9 mouse cellular contexts compared by ENCODE assay signal in the genomic region with DNA sequence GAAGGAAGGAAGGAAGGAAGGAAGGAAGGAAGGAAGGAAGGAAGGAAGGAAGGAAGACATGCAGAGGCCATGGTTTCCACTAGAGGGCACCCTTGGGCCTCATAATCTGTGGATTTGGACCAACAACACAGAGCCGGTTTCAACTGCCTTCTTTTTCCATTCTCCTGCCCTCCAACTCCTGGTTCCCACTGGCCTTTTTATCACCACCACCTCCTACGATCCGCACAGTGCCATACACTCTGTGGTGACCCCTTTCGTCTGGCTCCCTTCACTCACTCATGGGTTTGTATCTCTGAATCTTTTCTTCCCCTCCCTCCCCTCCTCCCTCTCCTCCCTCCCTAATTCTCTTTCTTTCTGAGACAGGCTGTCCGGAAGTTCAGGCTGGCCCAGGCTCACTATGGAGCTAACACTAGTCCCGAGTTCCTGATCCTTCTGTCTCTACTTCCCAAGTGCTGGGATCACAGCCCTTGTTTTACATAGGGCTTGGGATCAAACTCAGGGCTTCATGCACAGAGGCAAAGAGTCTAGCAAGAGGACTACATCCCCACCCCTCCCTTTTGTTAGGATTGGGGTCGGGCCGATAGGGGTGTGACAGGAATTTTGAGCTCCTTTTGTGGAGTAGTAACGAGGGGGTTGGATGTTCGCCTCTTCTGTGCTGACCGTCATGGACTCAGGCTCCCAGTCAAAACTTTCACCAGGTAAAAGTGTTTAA. TPM values are rescaled to one million over a fixed set of nuclear protein-coding genes. Genes with fewer than 3 reads are reported as not detected.
DNase-seq lines count a peak whose midpoint lies in the region; ATAC-seq and TF ChIP-seq lines count a peak whose summit lies in the region.
"Had no signal": no experiment of that assay in that cellular context is flagged by ENCODE, and none has a peak within 500 bp of the region (broad histone marks: within the 10 kb centered on the region; RNA-seq: fewer than 3 reads in every experiment).

No protein-coding gene starts in this region.

- peak; percentile 79 for TF ChIP-seq CTCF in layer of hippocampus, adult 2 months (conservative IDR thresholded peaks at IDR 0.05)
- peak; percentile 69 for TF ChIP-seq CTCF in heart, postnatal 0 days (IDR thresholded peaks at IDR 0.05; ENCODE audit: low read depth)
- TF ChIP-seq CTCF in midbrain, postnatal 0 days (IDR thresholded peaks at IDR 0.05), result peak; percentile 86

- TF ChIP-seq EP300 in heart, postnatal 0 days (IDR thresholded peaks at IDR 0.05; ENCODE audit: low read depth), result no peak

- no peaks in the 10 kb centered on the region for H3K36me3 ChIP-seq in heart, postnatal 0 days (replicated peaks; ENCODE audit: control insufficient read depth, insufficient read depth, low read length)
- H3K36me3 ChIP-seq in midbrain, postnatal 0 days (ENCODE audit: insufficient read depth, low read length), result no peaks in the 10 kb centered on the region
- H3K36me3 ChIP-seq: embryonic facial prominence, embryonic 12.5 days had no signal

- H3K4me2 ChIP-seq in heart, postnatal 0 days (ENCODE audit: low read depth, low read length), result no peak overlapping the region
- 0 out of 2 replicates have a peak overlapping the region, but pooled peaks have one; percentile 12 for H3K4me2 ChIP-seq in midbrain, postnatal 0 days (ENCODE audit: low read depth, low read length, poor library complexity, severe bottlenecking)
- H3K4me2 ChIP-seq: embryonic facial prominence, embryonic 12.5 days had no signal

- DNase-seq in layer of hippocampus, adult 2 months (ENCODE audit: low spot score in 2 of 2), result peak; percentile 40 to 69
- no peak for DNase-seq in layer of hippocampus, adult 9-10 months (ENCODE audit: low spot score)
- peak; percentile 92 for DNase-seq in NIH3T3 (ENCODE audit: low read depth)
- peak; percentile 83 for DNase-seq in embryo, embryonic 11 days
- peak; percentile 52 for DNase-seq in heart, postnatal 0 days (ENCODE audit: low spot score)
- DNase-seq in layer of hippocampus, postnatal 10 days (ENCODE audit: low spot score in 2 of 2), result peak; percentile 68 to 70
- peak; percentile 76 for DNase-seq in midbrain, postnatal 0 days (ENCODE audit: low spot score)

- H3K27ac ChIP-seq in layer of hippocampus, adult 2 months, result no peak overlapping the region
- H3K27ac ChIP-seq in heart, postnatal 0 days (ENCODE audit: low read depth), result no peak overlapping the region
- H3K27ac ChIP-seq in midbrain, postnatal 0 days (ENCODE audit: low read depth, low read length), result peak overlapping the region; percentile 47; the same call in 1 of the 2 replicates
- H3K27ac ChIP-seq: embryonic facial prominence, embryonic 12.5 days had no signal

- WGBS in heart, postnatal 0 days, result 40% methylated on average over 11 of the region's 11 CpGs
- 22% methylated on average over 11 of the region's 11 CpGs for WGBS in midbrain, postnatal 0 days

- H3K4me1 ChIP-seq in heart, postnatal 0 days (ENCODE audit: control insufficient read depth, insufficient read depth), result peaks cover 6% of the 10 kb centered on the region
- no peaks in the 10 kb centered on the region for H3K4me1 ChIP-seq in midbrain, postnatal 0 days (ENCODE audit: insufficient read depth, low read length)

- H3K4me3 ChIP-seq in layer of hippocampus, adult 2 months, result no peak overlapping the region; the same call in 1 of the 2 replicates
- no peak overlapping the region for H3K4me3 ChIP-seq in heart, postnatal 0 days (ENCODE audit: low read depth, low read length)
- H3K4me3 ChIP-seq in midbrain, postnatal 0 days (ENCODE audit: low read depth, low read length), result no peak overlapping the region
- H3K4me3 ChIP-seq: embryonic facial prominence, embryonic 12.5 days had no signal

- H3K27me3 ChIP-seq in heart, postnatal 0 days (ENCODE audit: control insufficient read depth, insufficient read depth, low read length), result no peaks in the 10 kb centered on the region
- no peaks in the 10 kb centered on the region for H3K27me3 ChIP-seq in midbrain, postnatal 0 days (ENCODE audit: insufficient read depth, low read length)
- H3K27me3 ChIP-seq: embryonic facial prominence, embryonic 12.5 days had no signal

- ATAC-seq in heart, postnatal 0 days (ENCODE audit: insufficient read depth, low read depth), result peak; percentile 38
- peak; percentile 67 for ATAC-seq in midbrain, postnatal 0 days (ENCODE audit: low FRiP score)
- ATAC-seq in erythroid progenitor cell, adult 5-6 weeks (replicated peaks; ENCODE audit: low FRiP score, poor library complexity, severe bottlenecking), result no peak

- no peak overlapping the region for H3K9ac ChIP-seq in heart, postnatal 0 days (replicated peaks; ENCODE audit: low read depth, low read length)
- no peak overlapping the region for H3K9ac ChIP-seq in midbrain, postnatal 0 days (replicated peaks; ENCODE audit: low read length, poor library complexity, severe bottlenecking)
- H3K9ac ChIP-seq: embryonic facial prominence, embryonic 12.5 days had no signal

- no peaks in the 10 kb centered on the region for H3K9me3 ChIP-seq in heart, postnatal 0 days (replicated peaks; ENCODE audit: control insufficient read depth, low read length)
- H3K9me3 ChIP-seq in midbrain, postnatal 0 days (ENCODE audit: low read length), result no peaks in the 10 kb centered on the region
- H3K9me3 ChIP-seq: embryonic facial prominence, embryonic 12.5 days had no signal

RNA-seq across cellular contexts. Expression of a gene that starts 9.9 kb away (rescaled TPM):
- total RNA-seq in layer of hippocampus, adult 2 months (2021), result 1 to 10 TPM; 1.4 to 1.5 TPM
- not detected in 2 replicates for total RNA-seq in heart, postnatal 0 days (2014; rRNA removed; ENCODE audit: low replicate concordance)
- polyA plus RNA-seq in heart, postnatal 0 days (2015; fragmentation: Nextera tagmentation; extraction: Ambion mirVana), result 0.33 and 0.75 TPM in 2 replicates
- total RNA-seq in layer of hippocampus, postnatal 10 days (2021), result 1 to 10 TPM; 1.2 to 2.4 TPM
- total RNA-seq in midbrain, postnatal 0 days (2014; rRNA removed), result 3.8 and 4.4 TPM in 2 replicates
- polyA plus RNA-seq in midbrain, postnatal 0 days (2015; fragmentation: Nextera tagmentation; extraction: Ambion mirVana), result 2.0 and 3.2 TPM in 2 replicates
- total RNA-seq in erythroid progenitor cell, adult 5-6 weeks (2015; ENCODE audit: low replicate concordance), result not detected in 2 replicates
- not detected in 2 replicates for total RNA-seq in erythroid progenitor cell, adult 5-6 weeks (2017; ENCODE audit: low replicate concordance)

RNA-seq across cellular contexts. Expression of a gene that starts 28.1 kb away (rescaled TPM):
- total RNA-seq in layer of hippocampus, adult 2 months (2021), result 1 to 10 TPM; 2.9 to 5.4 TPM
- total RNA-seq in heart, postnatal 0 days (2014; rRNA removed; ENCODE audit: low replicate concordance), result 2.7 TPM in 1 of 2 replicates, not detected in the other
- 0.08 and 0.14 TPM in 2 replicates for polyA plus RNA-seq in heart, postnatal 0 days (2015; fragmentation: Nextera tagmentation; extraction: Ambion mirVana)
- 1 to 10 TPM; 6.7 to 8.7 TPM for total RNA-seq in layer of hippocampus, postnatal 10 days (2021)
- 5.3 and 7.2 TPM in 2 replicates for total RNA-seq in midbrain, postnatal 0 days (2014; rRNA removed)
- polyA plus RNA-seq in midbrain, postnatal 0 days (2015; fragmentation: Nextera tagmentation; extraction: Ambion mirVana), result 0.85 and 1.3 TPM in 2 replicates
- total RNA-seq in erythroid progenitor cell, adult 5-6 weeks (2015; ENCODE audit: low replicate concordance), result not detected in 2 replicates
- total RNA-seq in erythroid progenitor cell, adult 5-6 weeks (2017; ENCODE audit: low replicate concordance), result not detected in 2 replicates

RNA-seq across cellular contexts. Expression of a gene that starts 58.7 kb away (rescaled TPM):
- total RNA-seq in layer of hippocampus, adult 2 months (2021), result 10 to 100 TPM; 21.7 to 22.9 TPM
- total RNA-seq in heart, postnatal 0 days (2014; rRNA removed; ENCODE audit: low replicate concordance), result not detected in 2 replicates
- polyA plus RNA-seq in heart, postnatal 0 days (2015; fragmentation: Nextera tagmentation; extraction: Ambion mirVana), result 0.12 and 0.18 TPM in 2 replicates
- total RNA-seq in layer of hippocampus, postnatal 10 days (2021), result 10 to 100 TPM; 30.4 to 32.9 TPM
- total RNA-seq in midbrain, postnatal 0 days (2014; rRNA removed), result 46.9 and 68.2 TPM in 2 replicates
- polyA plus RNA-seq in midbrain, postnatal 0 days (2015; fragmentation: Nextera tagmentation; extraction: Ambion mirVana), result 27.1 and 28.0 TPM in 2 replicates
- total RNA-seq in erythroid progenitor cell, adult 5-6 weeks (2015; ENCODE audit: low replicate concordance), result not detected in 2 replicates
- total RNA-seq in erythroid progenitor cell, adult 5-6 weeks (2017; ENCODE audit: low replicate concordance), result not detected in 2 replicates

Comparison
In these comparisons a context has a peak if more than half of its experiments do, and no peak if none do; other contexts are left out.
1. RNA of a gene that starts 58.7 kb away (total RNA-seq): 46.9 to 68.2 TPM in midbrain, postnatal 0 days, 30.4 to 32.9 TPM in layer of hippocampus, postnatal 10 days and 21.7 to 22.9 TPM in layer of hippocampus, adult 2 months; not detected in heart, postnatal 0 days and not detected in erythroid progenitor cell, adult 5-6 weeks; every median in the first group is over 10 times any median in the second.
2. Peak in every context shown above with its lines, with median percentiles within 50 percentile points of each other: CTCF ChIP-seq.